Mouse (Mus musculus) forebrain, embryonic 16.5 days (tissue): ENCODE results near the gene Zmynd15. TPM values are rescaled to one million over a fixed set of nuclear protein-coding genes. Genes with fewer than 3 reads are reported as not detected.
A peak's percentile ranks its signal among the peaks of the same experiment; 100 is the strongest.

Source experiments
- ATAC-seq: fragments of 200-750 bp; cut with Nextera tagmentation; 2 replicates; pipeline ENCODE4 v1.8.0; 2017; ENCODE audit warnings: mild to moderate bottlenecking, moderate library complexity
- H3K27ac ChIP-seq: fragments of 300-500 bp; sonication (generic); 2 replicates; pipeline ENCODE4 v1.5.1; 2014; ENCODE audit warnings: low read length, control low read depth
- H3K27me3 ChIP-seq: fragments of 300-500 bp; sonication (generic); replicated peaks from 2 replicates; pipeline ENCODE4 v1.6.1; 2014; ENCODE audit warnings: low read length; ENCODE audit not compliant: control insufficient read depth, insufficient read depth
- H3K36me3 ChIP-seq: fragments of 300-500 bp; sonication (generic); 2 replicates; pipeline ENCODE4 v1.6.1; 2014; ENCODE audit not compliant: control insufficient read depth, insufficient read depth
- H3K4me1 ChIP-seq: fragments of 300-500 bp; sonication (generic); replicated peaks from 2 replicates; pipeline ENCODE4 v1.6.1; 2014; ENCODE audit warnings: low read length; ENCODE audit not compliant: control insufficient read depth, insufficient read depth
- H3K4me2 ChIP-seq: fragments of 300-500 bp; sonication (generic); 2 replicates; pipeline ENCODE4 v1.6.1; 2014; ENCODE audit warnings: mild to moderate bottlenecking, low read length, control low read depth
- H3K4me3 ChIP-seq: fragments of 300-500 bp; sonication (generic); replicated peaks from 2 replicates; pipeline ENCODE4 v1.5.1; 2014; ENCODE audit warnings: mild to moderate bottlenecking, low read length, control low read depth
- H3K9ac ChIP-seq: fragments of 300-500 bp; sonication (generic); replicated peaks from 2 replicates; pipeline ENCODE4 v1.6.1; 2014; ENCODE audit warnings: low read depth, low read length, control low read depth
- H3K9me3 ChIP-seq: fragments of 300-500 bp; sonication (generic); 2 replicates; pipeline ENCODE4 v1.6.1; 2016; ENCODE audit warnings: low read length; ENCODE audit not compliant: control insufficient read depth
- whole genome bisulfite sequencing: fragments of 180-500 bp; shearing (Covaris S2); extraction: QIAGEN DNeasy Blood & Tissue Kit; methylation state at CpG from one replicate; pipeline ENCODE4 v1.1.7; 2014; 5-methylcytosine and 5-hydroxymethylcytosine counted together
- polyA plus RNA-seq: library from polyadenylated mRNA; unstranded; fragments of >200 nt; fragmentation: Nextera tagmentation; extraction: Ambion mirVana; gene quantifications from 2 replicates; pipeline ENCODE4 v1.2.1, GENCODE M21; 2015

Zmynd15 gene
- polyA plus RNA-seq, 1 experiment from 2014 or later = 0.90 TPM

DNA sequence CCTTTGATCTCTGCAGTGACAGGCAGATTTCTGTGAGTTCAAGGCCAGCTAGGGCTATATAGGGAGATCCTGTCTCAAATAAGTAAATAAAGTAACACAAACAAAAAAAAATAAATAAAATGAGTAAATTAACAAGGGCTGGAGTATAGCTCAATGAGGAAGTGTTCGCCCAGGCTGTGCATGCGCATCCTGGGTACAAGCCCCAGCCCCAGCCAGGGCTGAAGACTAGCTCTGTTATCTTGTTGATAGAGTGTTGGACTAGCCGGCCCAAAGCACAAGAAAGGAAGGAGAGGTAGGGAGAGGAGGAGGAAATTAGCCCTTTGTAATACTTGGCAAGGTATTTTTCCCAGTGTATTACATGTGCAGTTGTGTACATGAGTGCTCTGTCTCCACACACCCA lies 15.3 kb upstream of the Zmynd15 start:
- no peaks in the 10 kb centered on the region for H3K4me1 ChIP-seq
- H3K27me3 ChIP-seq = no peaks in the 10 kb centered on the region
- H3K9me3 ChIP-seq = no peaks in the 10 kb centered on the region
- no peak overlapping the region for H3K4me3 ChIP-seq
- 86% methylated on average over 3 of the region's 3 CpGs for WGBS
- H3K9ac ChIP-seq = no peak overlapping the region
- no peak overlapping the region for H3K4me2 ChIP-seq
- H3K36me3 ChIP-seq = peaks cover 11% of the 10 kb centered on the region
- ATAC-seq = no peak
- H3K27ac ChIP-seq = no peak overlapping the region

DNA sequence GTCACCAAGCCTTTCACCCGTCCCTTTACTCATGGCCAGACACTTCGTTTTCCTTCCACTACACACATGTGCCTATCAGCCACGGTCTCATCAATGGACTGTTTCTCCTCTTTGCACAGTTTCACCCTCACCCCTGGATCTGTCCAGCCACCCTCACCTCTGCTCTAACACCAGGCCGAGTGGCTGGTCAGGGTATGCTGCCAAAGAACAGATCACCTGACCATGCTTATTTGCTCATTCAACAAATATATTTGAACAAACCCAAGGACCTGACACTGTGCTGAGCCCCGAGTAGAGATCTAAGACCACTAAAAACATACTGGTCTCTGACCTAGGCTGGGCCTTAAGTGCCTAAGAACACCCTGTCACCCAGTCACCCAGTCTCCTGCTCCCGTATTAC lies 14.6 kb upstream of the Zmynd15 start:
- WGBS = 80% methylated on average over 6 of the region's 6 CpGs

DNA sequence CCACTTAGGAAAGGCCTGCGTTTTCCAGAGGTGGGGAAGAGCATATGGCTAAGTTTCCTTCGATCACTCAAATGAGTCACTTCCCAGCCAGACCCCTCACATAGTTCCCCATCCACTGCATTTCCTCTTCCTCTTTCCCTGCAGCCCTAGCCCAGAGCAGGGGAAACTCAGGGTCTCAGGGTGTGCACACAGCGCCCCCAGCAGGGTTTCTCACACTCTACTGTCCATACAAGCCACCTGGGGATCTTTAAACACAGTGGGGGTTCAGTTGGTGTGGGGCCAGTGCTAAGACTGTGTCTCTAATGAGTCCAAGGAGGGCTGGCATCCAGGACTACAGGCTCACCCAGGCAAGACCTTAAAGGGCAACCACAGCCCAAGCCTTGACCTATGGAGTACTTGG lies 12.5 kb upstream of the Zmynd15 start:
- no peaks in the 10 kb centered on the region for H3K9me3 ChIP-seq
- H3K9ac ChIP-seq = no peak overlapping the region
- H3K4me3 ChIP-seq = no peak overlapping the region
- no peaks in the 10 kb centered on the region for H3K27me3 ChIP-seq
- no peaks in the 10 kb centered on the region for H3K4me1 ChIP-seq
- WGBS = 52% methylated on average over 3 of the region's 3 CpGs
- H3K4me2 ChIP-seq = no peak overlapping the region
- no peak for ATAC-seq
- no peaks in the 10 kb centered on the region for H3K36me3 ChIP-seq
- H3K27ac ChIP-seq = no peak overlapping the region

More for the DNA sequence above, 14.6 kb upstream of the Zmynd15 start:
- Histone ChIP-seq H3K9me3 (no peaks in the 10 kb centered on the region), H3K4me2 (no peak overlapping the region), H3K9ac (no peak overlapping the region), H3K27me3 (no peaks in the 10 kb centered on the region), H3K27ac (no peak overlapping the region), H3K4me3 (no peak overlapping the region), H3K36me3 (peaks cover 9% of the 10 kb centered on the region), H3K4me1 (no peaks in the 10 kb centered on the region)
- ATAC-seq = no peak

DNA sequence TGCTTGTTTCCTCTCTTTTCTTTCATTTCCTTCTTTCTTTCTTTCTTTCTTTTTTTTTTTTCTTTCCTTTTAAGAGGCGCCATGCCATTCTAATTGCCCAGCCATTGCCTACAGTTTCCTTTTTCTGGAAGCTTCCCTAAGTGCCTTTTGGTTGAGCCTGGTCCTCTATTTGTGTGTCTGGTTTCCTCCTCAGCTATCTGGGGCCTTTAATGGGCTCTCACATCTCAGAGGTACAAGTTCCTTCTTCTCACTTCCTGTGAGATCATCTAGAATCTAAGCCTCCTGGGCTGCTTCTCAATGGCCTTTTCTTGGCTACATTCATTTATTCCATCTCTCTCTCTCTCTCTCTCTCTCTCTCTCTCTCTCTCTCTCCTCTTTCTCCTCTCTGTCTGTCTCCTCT lies 11.9 kb upstream of the Zmynd15 start:
- WGBS = 70% methylated on average over 1 of the region's 1 CpGs
- H3K36me3 ChIP-seq = no peaks in the 10 kb centered on the region
- no peak overlapping the region for H3K4me3 ChIP-seq
- H3K9ac ChIP-seq = no peak overlapping the region
- no peak overlapping the region for H3K27ac ChIP-seq
- no peak overlapping the region for H3K4me2 ChIP-seq
- no peaks in the 10 kb centered on the region for H3K9me3 ChIP-seq
- ATAC-seq = no peak
- no peaks in the 10 kb centered on the region for H3K27me3 ChIP-seq
- peaks cover 1% of the 10 kb centered on the region for H3K4me1 ChIP-seq

DNA sequence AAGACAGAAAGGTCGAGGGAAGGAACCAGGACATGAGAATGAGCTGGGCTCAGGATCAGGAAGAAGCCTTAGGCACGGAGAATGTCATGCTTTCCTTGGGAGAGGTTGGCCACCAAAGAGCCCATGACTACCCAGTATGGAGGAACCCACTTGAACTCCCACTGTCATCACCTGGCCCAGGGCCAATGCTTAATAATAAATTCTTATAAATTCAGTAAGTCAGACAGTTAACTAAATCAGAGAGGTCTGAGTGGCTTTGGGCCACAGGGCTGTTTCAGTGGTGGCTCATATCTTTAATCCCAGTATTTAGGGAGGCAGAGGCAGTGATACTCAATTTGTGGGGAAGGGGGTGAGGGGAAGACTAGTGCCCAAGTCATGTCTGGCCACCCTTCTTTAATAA lies 8.3 kb upstream of the Zmynd15 start:
- H3K36me3 ChIP-seq = no peaks in the 10 kb centered on the region
- ATAC-seq = no peak
- H3K27me3 ChIP-seq = no peaks in the 10 kb centered on the region
- peaks cover 15% of the 10 kb centered on the region for H3K4me1 ChIP-seq
- no peak overlapping the region for H3K4me2 ChIP-seq
- no peak overlapping the region for H3K9ac ChIP-seq
- H3K27ac ChIP-seq = no peak overlapping the region
- 74% methylated on average over 2 of the region's 2 CpGs for WGBS
- no peak overlapping the region for H3K4me3 ChIP-seq
- H3K9me3 ChIP-seq = no peaks in the 10 kb centered on the region

DNA sequence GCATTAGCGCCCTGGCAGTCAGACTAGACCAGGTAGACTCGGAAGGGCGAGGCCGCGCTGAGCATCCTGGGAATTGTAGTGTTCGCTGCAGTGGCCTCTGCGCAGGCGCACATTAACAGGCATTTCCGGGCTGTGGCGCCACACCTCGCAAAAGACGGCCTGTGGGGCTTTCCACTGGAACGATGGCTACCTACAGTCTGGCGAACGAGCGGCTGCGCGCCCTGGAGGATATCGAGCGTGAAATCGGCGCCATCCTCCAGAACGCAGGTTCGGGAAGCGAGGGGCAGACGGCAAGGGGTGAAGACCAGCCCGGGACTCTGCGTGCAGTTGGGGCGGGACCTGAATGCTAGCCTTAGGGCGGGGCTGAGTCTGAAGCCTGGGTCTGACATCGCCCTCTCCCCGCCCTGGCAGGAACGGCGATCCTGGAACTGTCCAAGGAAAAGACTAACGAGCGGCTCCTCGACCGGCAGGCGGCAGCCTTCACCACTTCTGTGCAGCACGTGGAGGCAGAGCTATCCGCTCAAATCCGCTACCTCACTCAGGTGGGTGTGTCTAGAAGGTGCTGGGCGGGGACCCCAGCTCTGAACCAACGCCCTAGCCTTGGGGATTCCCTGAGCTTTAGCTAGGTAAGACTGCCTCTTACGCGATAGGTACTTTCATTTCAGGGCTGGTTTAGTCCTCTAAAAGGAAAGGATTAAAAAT lies 7.3 kb upstream of the Zmynd15 start, which contains the start of gene Med11:
Gene Med11, plus strand, starts transcription at position 123 of the 702 bp plus-strand sequence.
- ATAC-seq = peak; percentile 95
- H3K9ac ChIP-seq = peak within 1 kb of the TSS; percentile 92
- no peaks in the 10 kb centered on the region for H3K9me3 ChIP-seq
- H3K36me3 ChIP-seq = no peaks in the 10 kb centered on the region
- peak within 1 kb of the TSS; percentile 98 for H3K27ac ChIP-seq
- WGBS = under 1% methylated on average over 46 of the region's 46 CpGs
- H3K27me3 ChIP-seq = no peaks in the 10 kb centered on the region
- peak within 1 kb of the TSS; percentile 82 for H3K4me3 ChIP-seq
- H3K4me1 ChIP-seq = peaks cover 15% of the 10 kb centered on the region
- peak within 1 kb of the TSS; percentile 84 for H3K4me2 ChIP-seq

DNA sequence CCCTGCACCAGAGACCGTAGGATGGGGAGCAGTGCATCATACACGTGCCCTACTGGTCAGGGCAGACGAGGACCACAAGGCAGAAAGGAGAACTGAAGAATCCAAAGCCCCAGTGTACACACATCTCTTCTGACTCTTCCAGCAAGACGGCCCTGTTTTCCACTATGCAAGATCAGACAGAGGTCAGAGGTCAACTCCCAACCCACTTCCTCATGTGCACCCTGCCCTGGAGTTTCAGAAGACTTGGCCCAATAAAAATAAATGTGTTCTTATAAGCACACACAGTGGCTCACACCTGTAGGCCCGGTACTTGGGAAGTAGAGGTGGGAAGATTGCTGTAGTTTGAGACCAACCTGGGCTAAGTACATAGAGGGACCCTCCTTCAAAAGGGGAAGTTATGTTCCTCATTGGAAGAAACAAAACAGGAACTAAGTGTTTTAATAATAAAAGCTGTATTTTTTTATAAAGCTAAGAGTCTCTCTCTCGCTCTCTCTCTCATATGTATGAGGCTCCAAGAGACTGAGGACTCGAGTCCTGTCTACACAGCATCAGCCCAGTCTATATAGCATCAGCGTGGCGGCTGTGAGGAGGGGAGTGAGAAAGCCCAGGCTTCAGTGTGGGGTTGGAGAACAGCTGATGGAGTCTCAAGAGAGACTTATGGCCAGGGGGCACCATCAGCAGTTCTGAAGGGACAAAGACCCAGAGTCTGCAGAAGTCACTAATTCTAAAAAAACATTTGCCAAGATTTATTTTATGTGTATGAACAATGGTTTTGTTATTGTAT lies 5.8 kb upstream of the Zmynd15 start:
- H3K4me2 ChIP-seq = no peak overlapping the region
- no peak overlapping the region for H3K9ac ChIP-seq
- no peak for ATAC-seq
- no peaks in the 10 kb centered on the region for H3K9me3 ChIP-seq
- peaks cover 15% of the 10 kb centered on the region for H3K4me1 ChIP-seq
- 92% methylated on average over 9 of the region's 9 CpGs for WGBS
- no peak overlapping the region for H3K4me3 ChIP-seq
- peaks cover 5% of the 10 kb centered on the region for H3K27me3 ChIP-seq
- no peak overlapping the region for H3K27ac ChIP-seq
- no peaks in the 10 kb centered on the region for H3K36me3 ChIP-seq

DNA sequence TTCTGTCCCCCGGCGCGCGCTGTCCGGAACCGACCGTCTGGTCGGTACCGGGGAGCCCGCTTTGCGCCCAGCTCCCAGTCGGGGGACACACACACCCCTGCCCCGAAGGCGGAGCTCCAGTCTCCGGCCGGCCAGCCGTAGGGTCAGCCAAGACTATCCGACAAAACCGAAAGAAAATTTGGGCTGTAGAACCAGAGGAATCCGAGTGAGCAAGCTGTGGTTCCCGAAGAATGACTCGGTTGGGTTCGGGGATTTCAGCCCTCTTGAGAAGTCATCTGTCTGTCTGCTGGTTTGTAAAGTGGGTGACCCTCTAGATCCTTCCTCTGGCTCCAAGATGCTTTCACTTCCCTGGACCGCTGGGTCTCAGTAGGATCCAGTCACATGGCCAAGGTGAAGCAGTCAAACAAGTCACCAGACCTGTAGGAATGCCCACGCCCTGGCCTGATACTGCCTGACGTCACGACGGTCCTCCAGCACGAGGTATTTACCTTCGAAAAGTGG lies 418 bp downstream of the Zmynd15 start, which contains the start of gene Cxcl16:
Gene Cxcl16, minus strand, starts transcription at position 384 of the 501 bp plus-strand sequence.
- peak within 1 kb of the TSS; percentile 43 for H3K4me3 ChIP-seq
- H3K36me3 ChIP-seq = no peaks in the 10 kb centered on the region
- peaks cover 10% of the 10 kb centered on the region for H3K4me1 ChIP-seq
- H3K4me2 ChIP-seq = peak within 1 kb of the TSS; percentile 72
- peaks cover 24% of the 10 kb centered on the region for H3K27me3 ChIP-seq
- H3K9ac ChIP-seq = peak within 1 kb of the TSS; percentile 56
- no peak within 1 kb of the TSS for H3K27ac ChIP-seq
- WGBS = 5% methylated on average over 30 of the region's 30 CpGs
- ATAC-seq = no peak
- no peaks in the 10 kb centered on the region for H3K9me3 ChIP-seq

DNA sequence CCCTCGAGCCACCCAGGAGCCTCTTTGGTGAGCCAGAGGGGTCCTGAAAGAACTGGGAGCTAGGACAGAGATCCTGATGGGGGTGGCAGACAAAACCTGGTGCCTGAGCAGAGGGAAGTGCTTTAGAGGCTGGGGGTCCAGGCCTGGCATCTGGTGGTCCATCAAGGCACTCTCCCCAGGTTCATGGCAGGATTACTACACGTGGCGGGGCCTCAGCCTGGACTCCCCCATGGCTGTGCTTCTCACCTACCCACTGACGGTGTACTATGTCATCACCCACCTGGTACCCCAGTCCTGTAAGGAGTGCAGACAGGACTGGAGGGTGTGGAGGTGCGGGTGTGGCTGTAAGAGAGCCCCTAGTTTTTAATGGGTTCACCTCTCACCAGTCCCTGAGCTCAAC lies 4.7 kb downstream of the Zmynd15 start:
- no peak overlapping the region for H3K27ac ChIP-seq
- H3K9me3 ChIP-seq = no peaks in the 10 kb centered on the region
- no peaks in the 10 kb centered on the region for H3K36me3 ChIP-seq
- no peak overlapping the region for H3K9ac ChIP-seq
- no peak overlapping the region for H3K4me2 ChIP-seq
- WGBS = 74% methylated on average over 5 of the region's 5 CpGs
- peaks cover 16% of the 10 kb centered on the region for H3K27me3 ChIP-seq
- H3K4me3 ChIP-seq = no peak overlapping the region
- ATAC-seq = no peak
- peaks cover 19% of the 10 kb centered on the region for H3K4me1 ChIP-seq
